Mouse (Mus musculus) ES-Bruce4 (cell line): ENCODE measurements around the gene Podn.

Experiments
- CTCF ChIP-seq: IDR thresholded peaks from one replicate; pipeline ENCODE4 v1.8.1; 2011; ENCODE audit warnings: low read depth, low read length
- EP300 ChIP-seq: IDR thresholded peaks from 2 replicates; pipeline ENCODE4 v1.6.1; 2011; ENCODE audit warnings: low read depth, low read length; ENCODE audit not compliant: insufficient read depth
- POLR2A ChIP-seq: IDR thresholded peaks from one replicate; pipeline ENCODE4 v1.8.1; 2011; ENCODE audit warnings: low read length; ENCODE audit not compliant: insufficient read depth

DNA sequence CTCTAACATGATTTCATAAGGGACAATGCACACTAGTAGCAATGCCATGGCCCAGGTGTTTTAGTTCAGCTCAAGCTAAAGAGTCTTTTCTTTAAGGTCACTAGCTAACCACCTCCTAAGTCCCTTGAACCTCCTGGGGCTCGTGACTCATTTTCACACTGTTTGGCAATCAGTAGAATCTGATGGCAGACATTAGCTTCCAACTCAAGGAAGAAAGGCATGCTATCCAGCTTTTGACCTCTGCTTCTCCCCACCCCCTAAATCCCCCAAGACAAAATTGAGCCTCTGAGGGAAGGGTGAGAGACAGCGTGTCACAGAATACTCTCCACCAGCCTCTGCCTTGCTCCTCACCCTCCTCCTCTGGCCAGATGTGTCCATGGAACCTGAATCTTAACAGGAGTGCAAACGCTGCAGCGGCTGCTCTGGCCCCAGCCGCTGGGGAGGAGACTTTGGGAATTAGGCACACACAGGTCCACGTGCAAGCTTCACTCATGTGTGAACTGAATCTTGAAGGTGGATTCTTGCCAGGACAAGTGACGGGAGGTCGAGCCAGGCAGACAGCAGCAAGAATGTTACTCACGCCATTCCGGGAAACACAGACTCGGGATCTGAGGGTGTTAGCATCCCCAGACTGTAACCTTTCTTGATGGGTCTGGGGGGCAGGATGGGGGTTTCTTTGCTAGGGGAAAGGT lies 97.5 kb downstream of the Podn start:
- TF ChIP-seq POLR2A (no peak), CTCF (no peak), EP300 (no peak)
